Mouse (Mus musculus): Measurements from ENCODE around the gene C730034F03Rik. TPM values are rescaled to one million over a fixed set of nuclear protein-coding genes. Genes with fewer than 3 reads are reported as not detected.

The C730034F03Rik gene
- 0.89 and 0.97 TPM in 2 replicates for polyA plus RNA-seq (2012; rRNA removed)

GRCm38 (mm10) chr15:89429352-89430221 is at the start of gene C730034F03Rik, which contains the start of the genes Gm44502 and Chkb:
TSS of gene C730034F03Rik (plus strand) at chr15:89429589.
TSS of gene Gm44502 (minus strand) at chr15:89429696.
TSS of gene Chkb (minus strand) at chr15:89429908.

GRCm38 (mm10) chr15:89384617-89385016 is 44.8 kb upstream of the C730034F03Rik start, which contains the start of gene Klhdc7b:
TSS of gene Klhdc7b (plus strand) at chr15:89384917.

GRCm38 (mm10) chr15:89410118-89410517 is 19.3 kb upstream of the C730034F03Rik start, which contains the start of gene Syce3:
TSS of gene Syce3 (minus strand) at chr15:89410503.

GRCm38 (mm10) chr15:89425711-89426121 is 3.7 kb upstream of the C730034F03Rik start, which contains the start of gene Cpt1b:
TSS of gene Cpt1b (minus strand) at chr15:89425863.

GRCm38 (mm10) chr15:89453865-89454478 is 24.6 kb downstream of the C730034F03Rik start, which contains the start of gene Mapk8ip2:
TSS of gene Mapk8ip2 (plus strand) at chr15:89453913.

GRCm38 (mm10) chr15:89477091-89477491 is 47.7 kb downstream of the C730034F03Rik start, which contains the start of gene Arsa:
TSS of gene Arsa (minus strand) at chr15:89477425.

Other genes with a start within 250 kb of the C730034F03Rik start
- gene Plxnb2, start 248.8 kb upstream of the C730034F03Rik start, polyA plus RNA-seq (2012; rRNA removed): 23.7 and 25.5 TPM in 2 replicates
- 3.8 and 4.2 TPM in 2 replicates for gene Dennd6b, start 233.1 kb upstream of the C730034F03Rik start, polyA plus RNA-seq (2012; rRNA removed)
- gene Ppp6r2, start 218.0 kb upstream of the C730034F03Rik start, polyA plus RNA-seq (2012; rRNA removed): 14.0 and 15.3 TPM in 2 replicates
- gene Sbf1, start 114.3 kb upstream of the C730034F03Rik start, polyA plus RNA-seq (2012; rRNA removed): 27.9 and 28.3 TPM in 2 replicates
- 1.8 and 2.0 TPM in 2 replicates for gene Adm2, start 106.9 kb upstream of the C730034F03Rik start, polyA plus RNA-seq (2012; rRNA removed)
- gene Miox, start 95.2 kb upstream of the C730034F03Rik start, polyA plus RNA-seq (2012; rRNA removed): 7.3 and 11.5 TPM in 2 replicates
- 11.6 and 12.4 TPM in 2 replicates for gene Lmf2, start 73.9 kb upstream of the C730034F03Rik start, polyA plus RNA-seq (2012; rRNA removed)
- gene Ncaph2, start 73.9 kb upstream of the C730034F03Rik start, polyA plus RNA-seq (2012; rRNA removed): 65.4 and 75.6 TPM in 2 replicates
- gene Sco2, start 55.7 kb upstream of the C730034F03Rik start, polyA plus RNA-seq (2012; rRNA removed): 9.4 and 11.0 TPM in 2 replicates
- gene Tymp, start 52.5 kb upstream of the C730034F03Rik start, polyA plus RNA-seq (2012; rRNA removed): 0.68 and 0.70 TPM in 2 replicates
- gene Odf3b, start 50.3 kb upstream of the C730034F03Rik start, polyA plus RNA-seq (2012; rRNA removed): 0.75 and 0.85 TPM in 2 replicates
- not detected in 2 replicates for gene Klhdc7b, start 44.7 kb upstream of the C730034F03Rik start, polyA plus RNA-seq (2012; rRNA removed)
- gene Syce3, start 19.1 kb upstream of the C730034F03Rik start, polyA plus RNA-seq (2012; rRNA removed): not detected in 2 replicates
- gene Cpt1b, start 3.7 kb upstream of the C730034F03Rik start, polyA plus RNA-seq (2012; rRNA removed): 1.6 and 2.0 TPM in 2 replicates
- gene Gm44502, start 107 bp downstream of the C730034F03Rik start, polyA plus RNA-seq (2012; rRNA removed): 0.23 and 0.29 TPM in 2 replicates
- 17.1 and 19.3 TPM in 2 replicates for gene Chkb, start 319 bp downstream of the C730034F03Rik start, polyA plus RNA-seq (2012; rRNA removed)
- 0.01 and 0.03 TPM in 2 replicates for gene Mapk8ip2, start 24.3 kb downstream of the C730034F03Rik start, polyA plus RNA-seq (2012; rRNA removed)
- gene Arsa, start 47.8 kb downstream of the C730034F03Rik start, polyA plus RNA-seq (2012; rRNA removed): 3.1 and 3.4 TPM in 2 replicates
- 1.8 and 2.0 TPM in 2 replicates for gene Shank3, start 70.0 kb downstream of the C730034F03Rik start, polyA plus RNA-seq (2012; rRNA removed)
- gene Acr, start 138.7 kb downstream of the C730034F03Rik start, polyA plus RNA-seq (2012; rRNA removed): 0.05 and 0.09 TPM in 2 replicates
- gene Rabl2, start 162.3 kb downstream of the C730034F03Rik start, polyA plus RNA-seq (2012; rRNA removed): 5.7 and 6.2 TPM in 2 replicates

Measured in liver, embryonic 14 days (tissue).